Mouse (Mus musculus) cerebellum, adult 2 months (tissue): Measurements from ENCODE around the gene Tspan3. TPM values are rescaled to one million over a fixed set of nuclear protein-coding genes. Genes with fewer than 3 reads are reported as not detected.
A peak's percentile ranks its signal among the peaks of the same experiment; 100 is the strongest.

ENCODE experiments used
- DNase-seq, 2 experiments: peaks; one replicate each; pipeline ENCODE4 v3.0.0; 2021
- H3K27ac ChIP-seq: fragments of 200-500 bp; 2 replicates; pipeline ENCODE4 v1.5.1; 2012; ENCODE audit warnings: low read length, control low read depth, inconsistent platforms; ENCODE audit not compliant: insufficient read depth
- H3K27me3 ChIP-seq: fragments of 200-500 bp; 2 replicates; pipeline ENCODE4 v1.6.1; 2012; ENCODE audit warnings: inconsistent platforms, mild to moderate bottlenecking, low read length, moderate library complexity; ENCODE audit not compliant: control insufficient read depth, insufficient read depth
- H3K4me1 ChIP-seq: fragments of 200-500 bp; 2 replicates; pipeline ENCODE4 v1.6.1; 2011; ENCODE audit warnings: low read length; ENCODE audit not compliant: control insufficient read depth, insufficient read depth
- H3K4me3 ChIP-seq: fragments of 200-500 bp; replicated peaks from 2 replicates; pipeline ENCODE3; 2011; ENCODE audit warnings: mild to moderate bottlenecking, low read depth, low read length, control low read depth; ENCODE audit not compliant: insufficient read depth
- CTCF ChIP-seq: fragments of 200-500 bp; IDR thresholded peaks from 2 replicates; pipeline ENCODE4 v1.5.1; 2011; ENCODE audit warnings: low read depth, mild to moderate bottlenecking, control low read depth, low read length, moderate library complexity, borderline replicate concordance; ENCODE audit not compliant: insufficient read depth
- POLR2A ChIP-seq: fragments of 200-500 bp; IDR thresholded peaks from 2 replicates; pipeline ENCODE4 v1.6.1; 2011; ENCODE audit warnings: low read length, control low read depth, borderline replicate concordance; ENCODE audit not compliant: insufficient read depth
- WGBS: fragments of 180-500 bp; shearing (Covaris S2); methylation state at CpG from one replicate; pipeline ENCODE4 v1.1.7; 2018; 5-methylcytosine and 5-hydroxymethylcytosine counted together
- polyA plus RNA-seq: library from polyadenylated mRNA; depleted of rRNA; stranded (reverse); fragments of >200 nt; gene quantifications from 2 replicates; pipeline ENCODE4 v1.2.3, GENCODE M21; 2012

The Tspan3 gene
- polyA plus RNA-seq, 1 experiment: 542 TPM

DNA sequence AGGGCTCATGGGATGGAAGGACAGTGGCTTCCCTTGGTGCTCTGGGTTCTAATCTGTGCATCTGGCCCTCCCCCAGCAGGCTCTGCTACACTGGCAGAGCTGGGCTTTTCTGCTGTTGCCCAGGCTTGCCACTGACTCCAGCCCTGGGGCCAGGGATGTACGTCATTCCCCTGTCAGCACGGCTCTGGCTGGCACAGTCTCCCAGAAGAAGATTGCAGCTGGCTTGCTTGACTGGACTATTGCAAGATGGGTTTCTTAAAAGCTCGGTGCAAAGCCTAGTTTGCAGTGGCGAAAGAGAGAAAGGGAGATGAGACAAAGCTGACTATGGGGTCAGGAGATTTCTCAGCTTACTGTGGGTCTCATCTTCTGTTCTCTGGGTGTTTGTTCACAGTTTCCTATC is 12.1 kb upstream of the Tspan3 start:
- TF ChIP-seq CTCF (no peak), POLR2A (no peak)
- Histone ChIP-seq H3K27ac (no peak overlapping the region), H3K4me3 (no peak overlapping the region), H3K27me3 (no peaks in the 10 kb centered on the region), H3K4me1 (no peaks in the 10 kb centered on the region; the same call in 1 of the 2 replicates)
- 50% methylated on average over 4 of the region's 4 CpGs for WGBS
- no peak for DNase-seq

DNA sequence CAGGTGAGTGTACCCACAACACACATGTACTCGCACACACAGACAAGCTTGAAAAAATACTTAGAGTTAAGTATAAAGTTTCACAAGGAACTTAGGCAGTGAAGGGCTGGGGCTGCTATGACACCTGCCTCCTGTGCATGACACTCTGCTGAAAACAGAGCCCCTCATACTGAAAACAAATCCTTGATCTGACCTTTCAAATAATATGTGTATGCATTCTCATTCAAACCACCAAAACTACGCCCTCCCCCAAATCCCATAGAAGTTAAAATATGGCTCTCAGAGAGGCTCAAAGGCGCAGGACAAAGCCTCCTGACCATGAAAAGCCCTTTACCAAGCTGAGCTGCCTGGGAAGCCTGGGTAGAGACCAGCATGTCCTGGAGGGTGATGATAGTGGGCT is 10.0 kb upstream of the Tspan3 start:
- whole genome bisulfite sequencing: 96% methylated on average over 3 of the region's 3 CpGs
- no peaks in the 10 kb centered on the region for H3K27me3 ChIP-seq
- H3K27ac ChIP-seq: no peak overlapping the region
- no peak for DNase-seq
- H3K4me3 ChIP-seq: no peak overlapping the region
- no peaks in the 10 kb centered on the region; the same call in 1 of the 2 replicates for H3K4me1 ChIP-seq
- no peak for TF ChIP-seq CTCF
- no peak for TF ChIP-seq POLR2A

- Histone ChIP-seq H3K27me3 (no peaks in the 10 kb centered on the region), H3K27ac (no peak overlapping the region), H3K4me3 (no peak overlapping the region), H3K4me1 (no peaks in the 10 kb centered on the region)
- no peak for DNase-seq
- TF ChIP-seq CTCF: no peak
- TF ChIP-seq POLR2A: no peak
- WGBS: 31% methylated on average over 6 of the region's 6 CpGs
Measured at GRCm38 (mm10) chr9:56167690-56168089, 2.4 kb upstream of the Tspan3 start.

DNA sequence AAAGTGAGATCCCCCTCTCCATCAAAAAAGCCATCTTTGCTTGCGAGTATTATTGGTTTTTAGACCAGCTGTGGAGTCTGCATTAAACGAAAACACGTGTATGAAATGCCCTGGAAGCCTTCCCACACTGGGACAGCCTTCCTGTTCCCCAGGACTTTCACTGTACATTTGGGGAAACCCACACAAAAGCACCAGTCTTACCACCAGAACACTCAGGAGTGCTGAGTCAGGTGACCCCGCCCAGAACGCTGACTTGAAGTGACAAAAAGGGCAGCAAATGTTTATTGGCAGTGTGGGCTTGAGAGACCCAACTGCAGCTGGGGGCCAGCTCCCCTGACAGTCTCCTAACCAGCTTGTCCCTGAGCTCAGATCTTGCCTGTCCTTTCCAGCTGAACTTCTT is 884 bp upstream of the Tspan3 start:
- Histone ChIP-seq H3K4me1 (no peaks in the 10 kb centered on the region), H3K4me3 (no peak overlapping the region), H3K27me3 (no peaks in the 10 kb centered on the region), H3K27ac (no peak overlapping the region)
- no peak for TF ChIP-seq CTCF
- no peak for TF ChIP-seq POLR2A
- 62% methylated on average over 5 of the region's 5 CpGs for WGBS
- no peak for DNase-seq

DNA sequence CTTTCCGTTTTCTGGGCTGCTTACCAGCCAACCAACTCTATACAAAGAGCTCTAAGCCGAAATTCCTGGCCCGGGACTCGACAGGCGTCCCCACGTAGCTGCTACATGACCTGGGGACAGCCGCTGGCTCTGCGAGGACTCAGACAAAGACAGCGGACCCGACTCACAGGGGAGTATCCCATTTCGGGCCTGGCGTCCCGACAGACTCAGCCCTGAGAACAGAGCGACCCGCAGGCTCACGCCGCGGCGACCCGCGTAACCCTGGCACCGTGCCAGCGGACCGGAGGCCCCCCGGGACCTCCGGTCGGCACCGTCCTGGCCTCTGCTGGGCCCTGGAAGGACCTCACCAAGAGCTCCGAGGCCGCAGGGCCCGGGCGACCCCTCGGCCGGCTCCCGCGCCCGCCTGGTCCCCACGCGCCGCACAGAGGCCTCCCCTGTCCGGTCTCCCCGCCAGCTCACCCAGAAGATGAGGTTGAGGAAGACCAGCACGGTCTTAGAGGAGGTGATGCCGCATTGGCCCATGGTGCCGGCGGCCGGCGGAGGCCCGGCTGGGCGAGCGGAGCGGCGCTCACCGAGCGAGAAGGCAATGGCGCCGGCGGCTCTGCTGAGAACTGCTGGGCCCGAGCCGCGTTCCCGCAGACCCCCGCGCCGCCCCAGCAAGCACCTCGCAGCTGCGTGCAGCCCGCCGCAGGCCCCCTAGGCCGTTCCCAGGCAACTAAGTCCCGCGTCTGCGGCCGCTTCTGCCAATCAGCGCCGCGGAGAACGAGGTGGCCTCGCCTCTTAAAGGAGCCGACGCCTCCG is 4.7 kb downstream of the Tspan3 start:
- Histone ChIP-seq H3K4me3 (peak overlapping the region; percentile 74), H3K4me1 (no peaks in the 10 kb centered on the region; the same call in 1 of the 2 replicates), H3K27me3 (no peaks in the 10 kb centered on the region), H3K27ac (peak overlapping the region; percentile 78)
- DNase-seq: peak; percentile 91 to 92
- no peak for TF ChIP-seq CTCF
- peak; percentile 57; the same call in 1 of the 2 replicates for TF ChIP-seq POLR2A
- WGBS: under 1% methylated on average over 82 of the region's 82 CpGs

GRCm38 (mm10) chr9:56159456-56159855 is 5.8 kb downstream of the Tspan3 start:
- Histone ChIP-seq H3K4me1 (no peaks in the 10 kb centered on the region; the same call in 1 of the 2 replicates), H3K4me3 (no peak overlapping the region), H3K27ac (no peak overlapping the region), H3K27me3 (no peaks in the 10 kb centered on the region)
- WGBS: 26% methylated on average over 2 of the region's 2 CpGs
- DNase-seq: no peak
- no peak for TF ChIP-seq POLR2A
- no peak for TF ChIP-seq CTCF

DNA sequence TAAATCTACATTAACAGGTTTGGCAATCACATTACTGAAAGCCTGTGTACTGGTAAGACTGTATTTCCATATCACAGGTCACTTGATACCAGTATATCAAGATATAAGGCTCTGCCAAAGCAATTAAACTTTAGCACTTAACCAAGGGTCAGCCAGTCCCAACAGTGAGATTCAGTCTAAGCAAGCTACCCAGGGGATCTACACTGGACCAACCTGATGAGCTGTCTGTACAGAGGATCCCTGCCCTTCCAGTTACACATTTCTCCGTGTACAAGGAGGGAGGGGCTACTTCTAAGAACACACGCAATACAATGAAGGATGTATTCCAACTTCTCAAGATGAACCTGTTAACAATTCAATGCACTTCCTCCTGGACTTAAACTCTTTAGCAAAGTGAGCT is 7.2 kb downstream of the Tspan3 start:
- 40% methylated on average over 2 of the region's 2 CpGs for WGBS

DNA sequence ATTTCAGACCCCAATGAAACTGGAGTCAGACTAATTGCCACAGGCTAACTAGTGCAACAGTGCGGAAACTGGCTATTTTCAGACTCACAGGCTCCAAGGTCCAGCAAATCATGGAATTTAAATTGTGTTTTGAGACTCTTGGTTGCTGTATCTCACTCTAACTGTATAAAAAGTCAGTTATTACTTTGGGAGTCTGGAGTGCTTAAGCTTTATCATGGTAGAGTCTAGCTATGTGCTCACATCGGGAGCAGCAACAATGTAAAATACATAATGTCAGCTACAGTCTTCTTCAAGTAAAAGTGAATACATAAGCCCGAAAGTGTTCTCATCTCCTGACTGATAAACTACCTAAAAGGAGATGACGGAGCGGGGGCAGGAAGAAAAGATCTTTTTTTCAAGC is 10.7 kb downstream of the Tspan3 start:
- TF ChIP-seq POLR2A (no peak), CTCF (no peak)
- WGBS: 89% methylated on average over 5 of the region's 5 CpGs
- H3K27me3 ChIP-seq: no peaks in the 10 kb centered on the region
- DNase-seq: no peak
- H3K27ac ChIP-seq: no peak overlapping the region
- H3K4me3 ChIP-seq: no peak overlapping the region
- H3K4me1 ChIP-seq: peaks cover 8% of the 10 kb centered on the region

More for the DNA sequence above, 7.2 kb downstream of the Tspan3 start:
- Histone ChIP-seq H3K27ac (no peak overlapping the region), H3K4me1 (no peaks in the 10 kb centered on the region; the same call in 1 of the 2 replicates), H3K27me3 (no peaks in the 10 kb centered on the region), H3K4me3 (no peak overlapping the region)
- TF ChIP-seq POLR2A (no peak), CTCF (no peak)
- no peak for DNase-seq
